Mouse (Mus musculus) fibroblast of lung, adult 2 months (primary cell): Measurements from ENCODE around the gene Amotl2.

Experiments used
- DNase-seq: peaks from one replicate; pipeline ENCODE4 v3.0.0-alpha.2; 2011; ENCODE audit warnings: low read depth

Gene Amotl2

GRCm38 (mm10) chr9:102779493-102779892 is 63.0 kb downstream of the Amotl2 start:
- DNase-seq = peak; percentile 77
